Mouse (Mus musculus): ENCODE measurements around the gene Tmem179. TPM values are rescaled to one million over a fixed set of nuclear protein-coding genes. Genes with fewer than 3 reads are reported as not detected.

The Tmem179 gene
- polyA plus RNA-seq, 1 experiment from 2014 or later, result 0.70 TPM

DNA sequence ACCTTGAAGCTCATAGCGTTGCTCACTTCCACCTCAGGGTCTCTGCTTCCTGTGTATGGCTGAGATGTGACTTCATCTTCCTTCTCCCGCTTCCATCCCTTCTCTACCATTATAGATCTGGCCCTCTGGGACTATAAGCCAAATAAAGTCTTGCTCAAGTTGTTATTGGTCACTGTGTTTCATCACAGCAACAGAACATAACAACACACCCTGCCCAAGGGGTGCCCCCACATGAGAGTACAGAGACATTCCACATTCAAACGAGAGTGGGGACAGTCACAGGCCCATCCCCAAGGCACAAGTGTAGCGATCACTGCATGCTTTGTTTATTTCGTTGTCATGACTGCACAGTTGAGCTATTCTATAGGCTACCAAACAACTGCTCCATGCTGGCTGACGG, 20.7 kb upstream of the Tmem179 start:
- H3K9ac ChIP-seq, result no peak overlapping the region
- no peak overlapping the region for H3K4me3 ChIP-seq
- WGBS, result 78% methylated on average over 6 of the region's 6 CpGs
- no peak for ATAC-seq (ENCODE audit: extremely low read depth, insufficient number of reproducible peaks, low FRiP score, low TSS enrichment)
- peaks cover 60% of the 10 kb centered on the region for H3K27me3 ChIP-seq (replicated peaks)
- peaks cover 12% of the 10 kb centered on the region for H3K4me1 ChIP-seq
- no peaks in the 10 kb centered on the region for H3K36me3 ChIP-seq
- no peak overlapping the region for H3K4me2 ChIP-seq
- no peak overlapping the region for H3K27ac ChIP-seq (replicated peaks)
- no peaks in the 10 kb centered on the region for H3K9me3 ChIP-seq

DNA sequence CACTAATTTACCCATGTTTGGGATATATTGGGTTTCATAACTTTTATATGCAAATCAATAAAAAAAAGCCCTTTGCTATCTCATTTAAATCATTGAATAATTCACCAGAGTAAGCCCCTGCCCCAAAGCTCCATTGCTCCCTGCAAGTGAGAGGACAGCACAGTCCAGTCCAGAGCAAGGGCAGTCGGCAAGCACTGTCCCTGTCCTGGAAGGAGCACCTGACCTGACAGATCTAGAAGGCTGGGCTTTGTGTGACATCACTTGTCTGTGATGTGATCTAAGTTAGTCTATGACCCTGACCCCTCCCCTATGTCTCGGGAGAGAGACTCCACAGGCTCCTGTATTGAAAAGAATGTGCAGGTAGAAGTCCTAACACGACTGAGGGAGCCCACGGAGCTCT, 17.2 kb upstream of the Tmem179 start:
- Histone ChIP-seq H3K9me3 (no peaks in the 10 kb centered on the region), H3K4me3 (no peak overlapping the region), H3K27ac (replicated peaks) (no peak overlapping the region), H3K36me3 (no peaks in the 10 kb centered on the region), H3K4me1 (no peaks in the 10 kb centered on the region), H3K27me3 (replicated peaks) (peaks cover 58% of the 10 kb centered on the region), H3K4me2 (no peak overlapping the region), H3K9ac (no peak overlapping the region)
- WGBS, result 83% methylated on average over 4 of the region's 4 CpGs
- no peak for ATAC-seq (ENCODE audit: extremely low read depth, insufficient number of reproducible peaks, low FRiP score, low TSS enrichment)

DNA sequence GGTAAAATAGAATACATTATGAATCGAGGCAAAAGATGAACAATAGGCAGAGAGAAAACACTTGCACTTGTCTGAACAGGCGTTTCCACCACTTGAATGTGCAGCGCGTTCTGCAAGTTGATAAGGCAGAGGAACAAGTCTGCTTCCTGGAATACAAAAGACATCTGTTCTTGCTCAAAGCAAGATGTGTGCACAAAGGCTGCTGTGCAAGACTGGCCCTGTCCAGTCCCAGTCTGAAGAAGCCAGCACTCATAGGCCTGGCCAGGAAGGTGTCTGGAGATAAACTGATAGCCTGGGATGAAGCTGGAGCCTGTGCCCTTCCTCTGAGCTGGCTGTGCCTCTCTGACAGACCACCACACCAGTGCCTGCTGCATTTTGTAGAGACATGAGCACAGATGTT, 1.6 kb upstream of the Tmem179 start:
- 0 out of 2 replicates have a peak, but pooled peaks have one; percentile 39 for ATAC-seq (ENCODE audit: extremely low read depth, insufficient number of reproducible peaks, low FRiP score, low TSS enrichment)
- Histone ChIP-seq H3K4me2 (peak overlapping the region; percentile 33), H3K4me1 (peaks cover 27% of the 10 kb centered on the region), H3K36me3 (no peaks in the 10 kb centered on the region), H3K27me3 (replicated peaks) (peaks cover 39% of the 10 kb centered on the region), H3K27ac (replicated peaks) (peak overlapping the region; percentile 65), H3K9ac (no peak overlapping the region), H3K4me3 (no peak overlapping the region), H3K9me3 (no peaks in the 10 kb centered on the region)
- WGBS, result 7% methylated on average over 4 of the region's 4 CpGs

DNA sequence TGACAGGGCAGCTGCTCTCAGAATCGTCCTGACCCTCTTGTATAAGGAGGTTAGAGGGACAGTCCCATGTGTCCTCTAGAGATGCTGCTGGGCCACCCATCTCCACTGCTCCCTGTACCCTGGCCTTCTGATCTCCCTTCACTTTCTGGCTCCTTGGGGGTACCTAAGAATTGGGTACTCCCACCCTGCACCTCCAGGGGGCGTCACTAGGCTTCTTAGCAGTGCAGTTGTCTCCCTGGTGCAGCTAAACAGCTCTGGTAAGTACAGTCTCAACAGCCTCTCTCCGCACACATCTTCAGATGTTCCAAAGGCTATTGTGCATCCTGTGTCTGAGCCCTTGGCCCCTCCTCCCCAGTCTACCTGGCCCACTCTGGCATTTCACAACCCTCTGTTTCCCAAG, 1.6 kb downstream of the Tmem179 start:
- Histone ChIP-seq H3K36me3 (no peaks in the 10 kb centered on the region), H3K9me3 (no peaks in the 10 kb centered on the region), H3K4me3 (no peak overlapping the region), H3K9ac (no peak overlapping the region), H3K4me1 (peaks cover 36% of the 10 kb centered on the region), H3K4me2 (no peak overlapping the region), H3K27me3 (replicated peaks) (peaks cover 48% of the 10 kb centered on the region), H3K27ac (replicated peaks) (no peak overlapping the region)
- 45% methylated on average over 3 of the region's 3 CpGs for WGBS
- no peak for ATAC-seq (ENCODE audit: extremely low read depth, insufficient number of reproducible peaks, low FRiP score, low TSS enrichment)

DNA sequence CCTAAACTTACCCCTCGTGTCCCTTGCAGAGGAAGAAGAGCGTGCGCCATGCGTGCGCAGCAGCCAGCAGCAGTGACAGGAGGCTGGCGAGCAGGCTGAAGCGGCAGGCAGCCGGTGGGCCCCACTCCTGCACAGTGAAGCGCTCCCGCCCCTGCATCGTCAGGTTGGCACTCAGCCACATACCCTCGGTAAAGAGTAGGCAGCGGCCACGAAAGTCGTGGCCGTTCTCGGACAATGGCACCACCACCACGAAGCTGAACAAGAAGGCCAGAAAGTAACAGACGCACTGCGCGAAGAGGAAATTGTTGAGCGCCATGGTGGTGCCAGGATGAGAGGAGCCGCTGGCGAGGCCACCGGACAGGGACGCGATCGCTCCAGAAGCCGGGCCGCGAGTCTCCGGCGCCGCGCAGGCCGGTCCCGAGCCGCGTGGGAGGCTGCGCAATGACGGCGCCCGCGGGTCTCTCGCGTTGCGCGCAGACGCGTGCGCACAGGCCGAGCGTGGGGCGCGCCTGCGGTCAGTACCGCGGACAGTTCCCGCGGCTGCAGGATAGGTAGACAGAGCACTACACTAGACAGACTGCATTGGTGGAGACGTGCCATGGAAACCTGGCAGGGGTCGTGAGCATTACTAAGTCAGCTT, 5.7 kb downstream of the Tmem179 start:
- Histone ChIP-seq H3K27me3 (replicated peaks) (peaks cover 79% of the 10 kb centered on the region), H3K9ac (no peak overlapping the region)

GRCm38 (mm10) chr12:112510365-112510732, 6.2 kb downstream of the Tmem179 start:
- no peak overlapping the region for H3K27ac ChIP-seq (replicated peaks)
- no peak overlapping the region for H3K9ac ChIP-seq
- H3K4me2 ChIP-seq, result peak overlapping the region; percentile 81
- no peaks in the 10 kb centered on the region for H3K36me3 ChIP-seq
- peak overlapping the region; percentile 48 for H3K4me3 ChIP-seq
- peaks cover 8% of the 10 kb centered on the region for H3K4me1 ChIP-seq
- WGBS, result 16% methylated on average over 7 of the region's 7 CpGs
- H3K27me3 ChIP-seq (replicated peaks), result peaks cover 84% of the 10 kb centered on the region
- no peaks in the 10 kb centered on the region for H3K9me3 ChIP-seq
- no peak for ATAC-seq (ENCODE audit: extremely low read depth, insufficient number of reproducible peaks, low FRiP score, low TSS enrichment)

More for the DNA sequence above, 5.7 kb downstream of the Tmem179 start:
- no peaks in the 10 kb centered on the region for H3K9me3 ChIP-seq
- H3K36me3 ChIP-seq, result no peaks in the 10 kb centered on the region
- H3K4me3 ChIP-seq, result peak overlapping the region; percentile 48
- H3K27ac ChIP-seq (replicated peaks), result no peak overlapping the region
- peak overlapping the region; percentile 81 for H3K4me2 ChIP-seq
- 3% methylated on average over 62 of the region's 62 CpGs for WGBS
- peaks cover 8% of the 10 kb centered on the region for H3K4me1 ChIP-seq
- ATAC-seq (ENCODE audit: extremely low read depth, insufficient number of reproducible peaks, low FRiP score, low TSS enrichment), result 0 out of 2 replicates have a peak, but pooled peaks have one; percentile 44

DNA sequence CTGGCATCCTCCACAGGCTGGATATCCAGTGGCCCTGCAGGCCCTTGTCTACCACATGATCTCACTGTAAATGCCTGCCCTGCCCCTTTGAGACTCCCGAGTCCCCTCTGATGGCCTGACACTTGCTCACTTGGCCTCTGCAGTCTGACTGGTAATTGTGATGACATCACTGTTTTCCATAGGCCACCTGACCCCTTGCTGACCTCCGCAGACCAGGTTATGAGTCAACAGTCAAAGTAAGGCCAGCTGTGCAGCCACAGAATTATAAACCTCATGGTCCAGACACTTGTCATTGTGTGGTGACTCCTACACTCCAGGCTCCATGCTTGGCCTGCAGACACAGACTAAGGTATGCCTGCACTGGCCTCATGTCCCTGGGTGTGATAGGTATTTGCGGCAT, 8.6 kb downstream of the Tmem179 start:
- H3K4me3 ChIP-seq, result no peak overlapping the region
- peaks cover 80% of the 10 kb centered on the region for H3K27me3 ChIP-seq (replicated peaks)
- no peaks in the 10 kb centered on the region for H3K9me3 ChIP-seq
- no peak for ATAC-seq (ENCODE audit: extremely low read depth, insufficient number of reproducible peaks, low FRiP score, low TSS enrichment)
- WGBS, result 59% methylated on average over 3 of the region's 3 CpGs
- H3K36me3 ChIP-seq, result no peaks in the 10 kb centered on the region
- H3K9ac ChIP-seq, result no peak overlapping the region
- H3K4me2 ChIP-seq, result no peak overlapping the region
- H3K27ac ChIP-seq (replicated peaks), result no peak overlapping the region
- peaks cover 15% of the 10 kb centered on the region for H3K4me1 ChIP-seq

DNA sequence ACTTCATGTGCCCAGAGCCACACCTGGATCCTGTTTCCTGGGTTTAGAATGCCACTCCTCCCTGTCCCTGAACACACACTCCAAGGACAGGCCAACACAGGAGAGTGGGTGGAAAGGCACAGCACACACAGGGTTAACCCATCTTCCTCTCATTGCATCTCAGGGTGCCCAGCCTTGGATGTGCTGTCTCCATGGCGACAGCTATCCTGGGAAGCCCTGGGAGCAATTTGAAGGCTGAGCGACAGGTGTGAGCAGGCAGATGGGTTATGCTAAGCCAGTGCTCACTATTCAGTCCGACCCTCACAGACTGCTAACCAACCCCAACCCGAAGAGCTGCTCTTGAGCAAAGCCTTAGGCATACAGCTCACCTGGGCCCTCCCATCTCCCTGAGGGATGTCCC, 9.3 kb downstream of the Tmem179 start:
- H3K4me2 ChIP-seq, result no peak overlapping the region
- no peaks in the 10 kb centered on the region for H3K36me3 ChIP-seq
- H3K27me3 ChIP-seq (replicated peaks), result peaks cover 73% of the 10 kb centered on the region
- ATAC-seq (ENCODE audit: extremely low read depth, insufficient number of reproducible peaks, low FRiP score, low TSS enrichment), result no peak
- H3K4me3 ChIP-seq, result no peak overlapping the region
- no peak overlapping the region for H3K27ac ChIP-seq (replicated peaks)
- WGBS, result 49% methylated on average over 4 of the region's 4 CpGs
- no peak overlapping the region for H3K9ac ChIP-seq
- H3K9me3 ChIP-seq, result no peaks in the 10 kb centered on the region
- peaks cover 22% of the 10 kb centered on the region for H3K4me1 ChIP-seq

DNA sequence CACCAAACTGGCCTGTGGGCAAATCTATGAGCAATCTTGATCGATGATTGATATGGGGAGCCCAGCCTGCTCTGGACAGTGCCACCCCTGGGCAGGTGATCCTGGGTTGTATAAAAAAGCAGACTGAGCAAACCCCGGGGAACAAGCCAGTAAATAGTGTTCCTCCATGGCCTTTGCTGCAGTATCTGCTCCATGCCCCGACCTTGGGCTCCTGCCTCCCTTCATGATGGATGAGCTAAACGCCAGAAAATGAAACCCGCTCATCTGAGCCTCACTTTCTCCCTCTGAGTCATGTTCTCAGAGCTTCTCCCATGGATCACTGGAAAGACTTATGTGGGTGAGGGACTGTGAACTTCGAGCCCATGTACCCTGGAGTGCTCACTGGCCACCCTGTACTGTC, 10.3 kb downstream of the Tmem179 start:
- peaks cover 63% of the 10 kb centered on the region for H3K27me3 ChIP-seq (replicated peaks)

GRCm38 (mm10) chr12:112503003-112503771, 13.4 kb downstream of the Tmem179 start:
- H3K4me2 ChIP-seq, result peak overlapping the region; percentile 48
- no peak overlapping the region for H3K27ac ChIP-seq (replicated peaks)
- no peaks in the 10 kb centered on the region for H3K9me3 ChIP-seq
- H3K9ac ChIP-seq, result no peak overlapping the region
- 8% methylated on average over 19 of the region's 19 CpGs for WGBS
- no peaks in the 10 kb centered on the region for H3K36me3 ChIP-seq
- ATAC-seq (ENCODE audit: extremely low read depth, insufficient number of reproducible peaks, low FRiP score, low TSS enrichment), result no peak
- H3K27me3 ChIP-seq (replicated peaks), result peaks cover 43% of the 10 kb centered on the region
- no peak overlapping the region for H3K4me3 ChIP-seq
- H3K4me1 ChIP-seq, result peaks cover 25% of the 10 kb centered on the region

More for the DNA sequence above, 10.3 kb downstream of the Tmem179 start:
- Histone ChIP-seq H3K9me3 (no peaks in the 10 kb centered on the region), H3K36me3 (no peaks in the 10 kb centered on the region), H3K4me3 (no peak overlapping the region), H3K27ac (replicated peaks) (no peak overlapping the region), H3K4me2 (no peak overlapping the region), H3K9ac (no peak overlapping the region), H3K4me1 (peaks cover 32% of the 10 kb centered on the region)
- no peak for ATAC-seq (ENCODE audit: extremely low read depth, insufficient number of reproducible peaks, low FRiP score, low TSS enrichment)
- WGBS, result 66% methylated on average over 6 of the region's 6 CpGs

DNA sequence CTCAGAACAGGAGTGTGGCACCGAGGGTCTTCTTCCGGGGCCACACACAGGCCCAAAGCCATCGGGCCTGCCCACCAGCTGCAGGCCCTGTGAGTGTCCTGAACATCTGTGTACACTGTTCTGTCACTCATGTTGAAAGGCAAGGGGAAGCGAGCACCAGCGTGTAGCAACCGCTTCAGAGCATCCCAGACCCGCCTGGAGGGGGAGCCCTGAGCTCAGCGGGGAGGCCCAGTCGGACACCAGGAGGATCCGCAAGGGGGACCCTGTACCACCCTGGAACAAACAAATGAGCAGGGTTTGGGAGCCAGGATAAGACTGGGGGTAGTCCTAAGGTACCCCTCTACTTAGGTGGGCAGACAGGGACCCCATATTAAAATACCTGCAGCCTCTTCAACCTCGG, 17.9 kb downstream of the Tmem179 start:
- Histone ChIP-seq H3K4me3 (no peak overlapping the region), H3K9ac (no peak overlapping the region), H3K4me2 (no peak overlapping the region), H3K36me3 (no peaks in the 10 kb centered on the region), H3K27ac (replicated peaks) (no peak overlapping the region), H3K27me3 (replicated peaks) (peaks cover 33% of the 10 kb centered on the region), H3K4me1 (peaks cover 31% of the 10 kb centered on the region), H3K9me3 (no peaks in the 10 kb centered on the region)
- ATAC-seq (ENCODE audit: extremely low read depth, insufficient number of reproducible peaks, low FRiP score, low TSS enrichment), result no peak
- WGBS, result 39% methylated on average over 11 of the region's 11 CpGs

- Histone ChIP-seq H3K27me3 (replicated peaks) (peaks cover 36% of the 10 kb centered on the region), H3K9ac (no peak overlapping the region), H3K4me1 (peaks cover 26% of the 10 kb centered on the region), H3K4me2 (no peak overlapping the region), H3K27ac (replicated peaks) (no peak overlapping the region), H3K9me3 (no peaks in the 10 kb centered on the region), H3K36me3 (no peaks in the 10 kb centered on the region), H3K4me3 (no peak overlapping the region)
- ATAC-seq (ENCODE audit: extremely low read depth, insufficient number of reproducible peaks, low FRiP score, low TSS enrichment), result no peak
- 71% methylated on average over 8 of the region's 8 CpGs for WGBS
Observed at GRCm38 (mm10) chr12:112497731-112498130, 18.8 kb downstream of the Tmem179 start.

Data from heart, embryonic 13.5 days (tissue).